Mouse (Mus musculus): Measurements from ENCODE around the gene Olfr1193.
"Not testable (repeated sequence)": the region's sequence is repeated elsewhere in the genome, so short reads cannot be mapped to it uniquely, and the experiment has no call there.

Gene Olfr1193

DNA sequence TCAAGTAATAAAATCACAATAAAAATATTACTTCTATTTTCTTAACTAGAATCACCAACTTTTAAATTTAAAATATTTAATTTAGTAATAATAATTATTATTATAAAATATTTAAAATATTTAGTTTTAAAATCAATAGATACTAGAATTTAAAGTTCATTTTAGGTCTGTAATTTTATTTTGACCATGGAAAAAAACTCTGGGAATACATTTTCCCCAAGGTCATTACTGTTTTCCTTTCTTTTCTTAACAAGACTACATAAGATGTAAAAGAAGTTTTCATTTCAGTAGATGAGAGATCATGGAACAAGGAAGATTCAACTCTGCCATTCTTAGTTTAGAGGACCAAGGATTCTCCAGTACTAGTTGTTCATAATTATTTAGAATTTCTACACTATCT lies at the start of gene Olfr1193:
Gene Olfr1193 (plus strand): TSS at position 301 of the 400 bp plus-strand sequence.
- not testable (repeated sequence) for DNase-seq (ENCODE audit: low read depth)

DNA sequence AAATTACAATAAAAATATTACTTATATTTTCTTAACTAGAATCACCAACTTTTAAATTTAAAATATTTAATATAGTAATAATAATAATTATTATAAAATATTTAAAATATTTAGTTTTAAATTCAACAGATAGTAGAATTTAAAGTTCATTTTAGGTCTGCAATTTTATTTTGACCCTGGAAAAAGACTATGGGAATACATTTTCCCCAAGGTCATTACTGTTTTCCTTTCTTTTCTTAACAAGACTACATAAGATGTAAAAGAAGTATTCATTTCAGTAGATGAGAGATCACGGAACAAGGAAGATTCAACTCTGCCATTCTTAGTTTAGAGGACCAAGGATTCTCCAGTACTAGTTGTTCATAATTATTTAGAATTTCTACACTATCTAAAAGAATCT lies 35.2 kb upstream of the Olfr1193 start, which contains the start of gene Olfr1191-ps1:
Gene Olfr1191-ps1 (plus strand): TSS at position 301 of the 400 bp plus-strand sequence.
- not testable (repeated sequence) for DNase-seq (ENCODE audit: low read depth)

- DNase-seq (ENCODE audit: low read depth): no peak
These were observed 27.2 kb upstream of the Olfr1193 start, which contains the start of gene Olfr1192-ps1 for GRCm38 (mm10) chr2:88648209-88648608. Olfr1192-ps1 (plus strand) TSS chr2:88648509.

DNA sequence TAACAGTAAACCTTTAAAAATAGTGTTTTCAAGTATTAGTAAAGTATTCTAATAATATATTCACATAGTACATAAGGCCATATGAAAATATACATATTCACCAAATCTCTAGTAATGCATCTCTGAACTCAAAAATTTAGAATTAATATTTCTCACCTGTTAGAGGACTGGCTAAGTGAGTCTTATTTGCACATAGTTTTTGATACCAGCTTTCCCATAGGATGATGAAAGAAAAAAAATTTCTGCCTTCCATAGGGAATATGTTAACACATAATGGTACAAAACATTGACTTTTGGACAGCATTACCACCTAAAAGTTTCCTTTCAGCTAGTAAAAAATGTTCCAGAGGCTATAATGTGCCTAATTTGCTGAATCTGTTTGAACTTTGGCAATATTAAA lies 13.7 kb downstream of the Olfr1193 start, which contains the start of gene Olfr1195:
Gene Olfr1195 (minus strand): TSS at position 101 of the 400 bp plus-strand sequence.
- DNase-seq (ENCODE audit: low read depth): no peak

DNA sequence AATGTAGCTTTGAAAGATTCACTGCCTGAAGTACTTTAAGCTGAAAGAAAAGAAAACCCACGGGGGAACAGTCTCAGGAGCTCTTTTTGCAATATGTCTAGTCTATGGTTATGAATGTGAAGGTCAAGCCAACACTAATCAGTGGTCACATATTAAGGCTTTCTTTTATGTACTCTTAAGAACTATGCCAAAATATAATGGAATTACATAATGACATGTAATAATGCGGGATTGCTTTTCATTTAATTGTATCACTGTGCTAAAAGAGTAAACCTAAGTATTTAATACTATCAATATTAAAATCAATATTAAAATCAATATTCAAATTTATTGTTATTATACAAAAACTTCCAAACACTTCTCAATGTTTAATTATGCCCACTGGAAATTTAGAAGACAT lies 29.1 kb downstream of the Olfr1193 start, which contains the start of gene Olfr1196:
Gene Olfr1196 (minus strand): TSS at position 101 of the 400 bp plus-strand sequence.
- DNase-seq (ENCODE audit: low read depth): no peak

Data from induced T-regulatory cell, adult 2 months (primary cell).